Mouse (Mus musculus) C2C12 (cell line): ENCODE results near the gene S100a3.

ENCODE experiments used
- CTCF ChIP-seq: IDR thresholded peaks from one replicate; pipeline ENCODE4 v1.5.1; 2011; ENCODE audit not compliant: control insufficient read depth, insufficient read depth, insufficient read length
- MYOG ChIP-seq: IDR thresholded peaks from one replicate; pipeline ENCODE4 v1.6.1; 2011; ENCODE audit not compliant: control insufficient read depth, insufficient read length; ENCODE audit errors: extremely low read depth
- USF1 ChIP-seq: IDR thresholded peaks from one replicate; pipeline ENCODE4 v1.6.1; 2011; ENCODE audit warnings: low read depth, mild to moderate bottlenecking, control low read depth, moderate library complexity

GRCm38 (mm10) chr3:90649832-90650231, 89.5 kb downstream of the S100a3 start:
- TF ChIP-seq CTCF (no peak), USF1 (no peak), MYOG (no peak)
